Mouse (Mus musculus): Measurements from ENCODE around the gene Myh10.

DNA sequence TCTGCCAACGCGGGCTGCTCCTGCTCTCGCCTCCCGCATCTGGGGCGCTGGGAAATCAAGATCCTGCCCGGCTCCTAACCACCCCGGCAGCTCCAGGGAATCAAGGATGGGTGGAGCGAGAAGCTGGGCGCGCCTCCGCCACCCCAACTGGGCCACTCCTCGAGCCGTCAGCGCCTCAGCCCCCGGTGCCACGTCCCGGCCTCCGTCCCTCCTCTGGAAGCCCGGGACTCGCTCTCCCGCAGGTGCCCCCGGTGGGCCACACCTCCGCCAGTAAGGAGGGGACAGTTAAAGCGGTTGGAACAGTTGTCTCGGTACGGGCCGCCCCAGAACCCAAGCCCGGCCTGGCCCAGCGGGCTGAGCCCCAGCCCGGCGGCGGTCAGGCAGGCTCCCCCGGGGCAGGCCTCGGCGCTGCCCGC lies 161.1 kb downstream of the Myh10 start:
- TF ChIP-seq CTCF (IDR thresholded peaks at IDR 0.05; ENCODE audit: low read depth) (no peak), EP300 (IDR thresholded peaks at IDR 0.05; ENCODE audit: low read depth) (no peak)
